ENCODE assay signal across 13 mouse cellular contexts in the genomic region with DNA sequence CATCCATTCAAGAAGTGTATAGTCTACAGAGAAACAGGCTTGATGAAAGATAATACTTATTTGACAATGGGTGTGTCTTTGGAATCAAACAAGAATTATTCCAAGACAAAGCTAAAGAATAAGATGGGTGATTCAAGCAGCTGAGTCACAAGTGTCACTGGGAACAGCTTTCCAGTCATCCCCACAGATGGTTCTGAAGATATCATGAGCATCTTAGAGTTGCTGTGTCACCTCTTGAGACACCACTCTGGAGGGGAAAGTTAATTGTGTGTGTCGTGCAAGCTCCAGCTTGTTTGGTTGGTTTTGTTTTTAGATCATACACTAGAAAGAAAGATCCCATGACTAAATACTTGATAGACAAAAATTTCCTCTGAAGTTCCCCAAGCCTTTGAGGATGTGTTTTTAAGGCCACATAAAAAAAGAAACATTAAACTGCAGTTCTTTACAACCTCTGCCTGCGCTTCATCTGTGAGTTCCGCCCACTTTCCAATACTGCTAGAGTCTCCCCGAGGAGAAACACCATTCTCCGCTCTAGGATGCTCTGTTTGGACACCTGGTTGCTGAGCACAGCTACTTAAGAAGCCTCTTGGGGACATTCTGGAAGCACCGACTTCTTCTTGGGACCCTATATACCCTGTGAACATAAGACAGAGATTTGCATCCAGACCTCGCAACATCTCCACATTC.
DNase-seq lines count a peak whose midpoint lies in the region; ATAC-seq lines count a peak whose summit lies in the region.
"Had no signal": no experiment of that assay in that cellular context is flagged by ENCODE, and none has a peak within 500 bp of the region (broad histone marks: within the 10 kb centered on the region; RNA-seq: fewer than 3 reads in every experiment).

No protein-coding gene starts in this region.

- ATAC-seq in frontal cortex, adult (ENCODE audit: low TSS enrichment), result peak; percentile 90
- ATAC-seq: forebrain, embryonic 14.5 days; hindbrain, postnatal 0 days; intestine, postnatal 0 days; lung, postnatal 0 days; midbrain, embryonic 13.5 days had no signal

- DNase-seq in frontal cortex, postnatal 25 days (ENCODE audit: low spot score in 2 of 2), result no peak
- peak; percentile 8 to 41 for DNase-seq in left cerebral cortex, adult 9 months (ENCODE audit: low spot score in 2 of 2)
- DNase-seq in left cerebral cortex, adult 11 months (ENCODE audit: low spot score), result no peak
- DNase-seq in right cerebral cortex, postnatal 25 days, result peak; percentile 19
- DNase-seq in right cerebral cortex, postnatal 14 days, result no peak
- no peak for DNase-seq in thymus, postnatal 36 days
- DNase-seq: liver, embryonic 13.5 days had no signal

Comparison
In these comparisons a context has a peak if more than half of its experiments do, and no peak if none do; other contexts are left out.
1. DNase-seq: peak in left cerebral cortex, adult 9 months (2 of 2) and right cerebral cortex, postnatal 25 days (single experiment); none in frontal cortex, postnatal 25 days (0 of 2), left cerebral cortex, adult 11 months (single experiment), right cerebral cortex, postnatal 14 days (single experiment) and thymus, postnatal 36 days (0 of 2).